Mouse (Mus musculus) liver, embryonic 15.5 days (tissue): ENCODE data around the gene Ints6l. TPM values are rescaled to one million over a fixed set of nuclear protein-coding genes. Genes with fewer than 3 reads are reported as not detected.
"Not testable (repeated sequence)": the region's sequence is repeated elsewhere in the genome, so short reads cannot be mapped to it uniquely, and the experiment has no call there.

Source experiments
- ATAC-seq: fragments of 200-750 bp; cut with Nextera tagmentation; 2 replicates; pipeline ENCODE4 v1.8.0; 2017; ENCODE audit warnings: moderate number of reproducible peaks, mild to moderate bottlenecking, moderate library complexity; ENCODE audit not compliant: insufficient read depth
- H3K27ac ChIP-seq: fragments of 300-500 bp; sonication (generic); replicated peaks from 2 replicates; pipeline ENCODE4 v1.5.1; 2015; ENCODE audit warnings: mild to moderate bottlenecking, inconsistent platforms
- H3K27me3 ChIP-seq: fragments of 300-500 bp; sonication (generic); 2 replicates; pipeline ENCODE4 v1.6.1; 2015; ENCODE audit warnings: mild to moderate bottlenecking, inconsistent platforms
- H3K36me3 ChIP-seq: fragments of 300-500 bp; sonication (generic); replicated peaks from 2 replicates; pipeline ENCODE4 v1.6.1; 2015; ENCODE audit warnings: moderate library complexity, mild to moderate bottlenecking, inconsistent platforms
- H3K4me1 ChIP-seq: fragments of 300-500 bp; sonication (generic); replicated peaks from 2 replicates; pipeline ENCODE4 v1.6.1; 2015; ENCODE audit warnings: inconsistent platforms
- H3K4me2 ChIP-seq: fragments of 300-500 bp; sonication (generic); 2 replicates; pipeline ENCODE4 v1.6.1; 2015; ENCODE audit warnings: moderate library complexity, mild to moderate bottlenecking, inconsistent platforms
- H3K4me3 ChIP-seq: fragments of 300-500 bp; sonication (generic); replicated peaks from 2 replicates; pipeline ENCODE4 v1.5.1; 2015; ENCODE audit warnings: mild to moderate bottlenecking, inconsistent platforms
- H3K9ac ChIP-seq: fragments of 300-500 bp; sonication (generic); 2 replicates; pipeline ENCODE4 v1.6.1; 2015; ENCODE audit warnings: moderate library complexity, mild to moderate bottlenecking, inconsistent platforms
- H3K9me3 ChIP-seq: fragments of 300-500 bp; sonication (generic); replicated peaks from 2 replicates; pipeline ENCODE4 v1.6.1; 2016; ENCODE audit warnings: inconsistent platforms
- WGBS: fragments of 180-500 bp; shearing (Covaris S2); methylation state at CpG from one replicate; pipeline ENCODE4 v1.1.7; 2015; ENCODE audit warnings: mixed read lengths; ENCODE audit not compliant: insufficient replicate concordance; 5-methylcytosine and 5-hydroxymethylcytosine counted together
- polyA plus RNA-seq: library from polyadenylated mRNA; unstranded; fragments of >200 nt; fragmentation: Nextera tagmentation; extraction: Ambion mirVana; gene quantifications from 2 replicates; pipeline ENCODE4 v1.2.1, GENCODE M21; 2015

Gene Ints6l
- polyA plus RNA-seq, 1 experiment from 2014 or later, result 39.8 TPM

DNA sequence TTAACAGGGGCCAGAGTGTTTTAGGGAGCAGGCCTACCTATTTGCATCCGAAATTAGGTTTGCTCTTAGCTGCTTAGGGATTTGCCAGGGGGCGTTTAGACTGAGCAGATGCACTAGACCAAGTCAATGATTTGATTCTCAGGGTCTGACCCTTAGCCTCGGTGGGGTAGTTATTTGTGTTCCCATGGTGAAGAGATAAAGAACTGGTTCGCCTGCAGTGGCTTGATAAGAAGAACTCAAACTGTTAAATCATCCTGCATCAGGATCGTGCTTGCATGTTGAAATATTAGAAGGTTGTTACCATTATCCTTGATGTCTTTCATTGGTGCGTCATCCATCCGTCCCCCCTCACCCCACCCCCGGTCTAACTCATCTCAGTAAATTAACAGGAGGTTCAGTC is 1.7 kb downstream of the Ints6l start:
- no peaks in the 10 kb centered on the region for H3K9me3 ChIP-seq
- no peaks in the 10 kb centered on the region for H3K27me3 ChIP-seq
- peak overlapping the region; percentile 66 for H3K4me2 ChIP-seq
- 15% methylated on average over 8 of the region's 8 CpGs for WGBS
- peaks cover 19% of the 10 kb centered on the region for H3K4me1 ChIP-seq
- peak overlapping the region; percentile 95 for H3K27ac ChIP-seq
- H3K36me3 ChIP-seq, result peaks cover 10% of the 10 kb centered on the region
- peak overlapping the region; percentile 84 for H3K9ac ChIP-seq
- peak; percentile 67 for ATAC-seq
- peak overlapping the region; percentile 74 for H3K4me3 ChIP-seq

DNA sequence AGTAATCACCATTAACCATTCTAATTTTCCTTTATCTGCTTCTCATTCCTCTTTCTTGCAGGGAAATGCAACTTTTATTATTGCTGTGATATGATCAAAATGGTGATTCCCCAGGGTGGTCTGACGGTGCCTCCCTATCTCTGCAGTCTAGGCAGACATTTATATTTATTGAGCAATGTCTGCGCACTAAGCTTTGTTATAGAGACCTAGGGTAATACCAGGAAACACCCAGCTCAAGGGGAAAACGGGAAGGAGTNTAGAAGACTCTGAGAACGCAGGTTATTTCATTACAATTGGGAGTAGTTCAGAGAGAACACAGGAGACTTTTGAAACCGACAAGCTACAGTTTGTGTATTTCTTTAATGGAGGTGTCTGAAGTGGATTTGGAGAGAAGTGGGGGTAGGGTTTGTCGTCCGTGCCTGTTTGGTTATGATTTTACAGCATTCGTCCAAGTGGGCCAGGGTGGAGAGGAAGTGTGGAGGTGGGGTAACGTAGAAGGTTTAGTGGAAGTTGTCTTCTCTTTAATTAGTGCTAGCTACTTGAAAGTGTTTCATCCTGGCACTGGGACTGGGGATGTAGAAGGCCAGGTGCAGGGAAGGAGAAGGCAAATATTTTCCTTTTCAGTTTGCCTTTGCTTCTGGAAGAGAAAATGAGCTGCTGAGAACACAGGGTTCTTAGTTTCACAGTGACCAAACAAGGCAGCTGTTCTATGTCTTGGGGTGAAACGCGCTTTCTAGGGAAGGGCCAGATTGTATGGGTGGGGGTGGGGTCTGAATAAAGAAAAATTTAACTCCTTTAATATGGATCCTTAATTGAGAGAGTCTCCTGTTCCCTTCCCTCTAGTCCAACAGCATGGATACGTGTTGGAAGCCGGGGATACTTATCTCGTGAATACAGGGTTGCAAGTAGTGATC is 7.6 kb downstream of the Ints6l start:
- Histone ChIP-seq H3K4me2 (0 out of 2 replicates have a peak overlapping the region, but pooled peaks have one; percentile 0), H3K27ac (peak overlapping the region; percentile 48; the same call in 1 of the 2 replicates), H3K9me3 (no peaks in the 10 kb centered on the region), H3K36me3 (peaks cover 33% of the 10 kb centered on the region), H3K4me3 (no peak overlapping the region), H3K4me1 (peaks cover 48% of the 10 kb centered on the region), H3K27me3 (no peaks in the 10 kb centered on the region), H3K9ac (no peak overlapping the region)
- no peak for ATAC-seq
- WGBS, result 37% methylated on average over 14 of the region's 14 CpGs

DNA sequence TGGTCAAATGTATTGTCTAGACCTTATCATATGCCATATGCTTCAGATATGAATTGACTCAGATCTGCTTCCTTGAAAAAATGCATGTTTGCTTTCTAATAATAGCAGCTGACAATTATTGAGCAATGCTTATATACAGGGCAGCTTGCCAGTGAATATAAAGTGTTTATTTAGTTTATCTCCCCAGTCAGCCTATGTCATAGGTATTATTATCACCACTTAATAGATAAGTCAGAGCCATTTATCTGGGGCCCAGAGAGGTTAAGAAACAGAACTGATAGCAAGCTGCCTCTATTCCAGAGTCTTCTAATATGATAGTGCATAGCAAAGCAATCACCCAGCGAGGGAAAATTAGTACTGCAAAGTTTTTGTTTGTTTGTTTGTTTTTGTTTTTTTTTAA is 10.2 kb downstream of the Ints6l start:
- H3K9ac ChIP-seq, result no peak overlapping the region
- no peaks in the 10 kb centered on the region for H3K9me3 ChIP-seq
- no peaks in the 10 kb centered on the region for H3K27me3 ChIP-seq
- 17% methylated on average over 1 of the region's 1 CpGs for WGBS
- peak overlapping the region; percentile 15 for H3K4me2 ChIP-seq
- peaks cover 43% of the 10 kb centered on the region for H3K36me3 ChIP-seq
- no peak overlapping the region for H3K4me3 ChIP-seq
- peaks cover 46% of the 10 kb centered on the region for H3K4me1 ChIP-seq
- ATAC-seq, result peak; percentile 68
- no peak overlapping the region for H3K27ac ChIP-seq

DNA sequence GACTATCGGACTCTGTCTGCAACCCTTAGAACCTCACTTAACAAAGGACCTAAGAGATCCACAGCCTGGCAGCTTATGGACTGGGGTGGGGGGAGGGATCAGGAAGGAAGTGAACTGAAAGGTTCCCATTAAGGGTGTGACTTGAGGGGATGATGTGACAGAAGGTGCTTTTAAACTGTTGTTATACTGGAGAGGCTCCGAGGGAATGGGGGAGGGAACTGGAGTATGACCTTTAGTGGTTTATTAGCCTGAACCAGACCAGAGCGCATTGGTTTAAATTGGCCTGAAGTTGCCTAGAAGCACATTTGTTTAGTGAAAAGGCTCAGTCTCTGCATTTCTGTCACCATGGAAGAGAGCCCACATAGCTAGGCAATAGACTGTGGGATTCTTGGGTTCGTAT is 13.0 kb downstream of the Ints6l start:
- H3K27me3 ChIP-seq, result no peaks in the 10 kb centered on the region
- WGBS, result 76% methylated on average over 4 of the region's 4 CpGs
- H3K27ac ChIP-seq, result no peak overlapping the region
- no peak overlapping the region for H3K4me3 ChIP-seq
- no peak overlapping the region for H3K9ac ChIP-seq
- peaks cover 37% of the 10 kb centered on the region for H3K36me3 ChIP-seq
- no peaks in the 10 kb centered on the region for H3K9me3 ChIP-seq
- no peak overlapping the region for H3K4me2 ChIP-seq
- peaks cover 26% of the 10 kb centered on the region for H3K4me1 ChIP-seq
- ATAC-seq, result no peak

DNA sequence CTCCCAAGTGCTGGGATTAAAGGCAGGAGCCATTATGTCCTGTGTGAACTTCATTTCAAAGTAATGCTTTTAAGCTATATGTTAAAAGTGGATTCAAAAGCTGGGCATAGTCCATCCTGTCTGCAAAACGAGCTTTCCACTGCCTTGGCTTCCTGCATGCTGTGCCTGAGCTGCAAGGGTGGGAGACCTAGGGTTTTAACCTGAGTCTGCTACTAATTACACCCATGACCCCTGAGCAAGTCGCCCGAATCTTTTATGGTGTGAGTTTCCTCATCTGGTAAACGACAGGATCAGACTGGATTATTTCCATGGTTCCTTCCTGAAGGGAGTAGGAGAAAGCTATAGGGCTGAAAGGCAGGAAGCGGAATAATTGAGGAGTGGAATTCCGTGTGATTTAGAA is 13.8 kb downstream of the Ints6l start:
- Histone ChIP-seq H3K9ac (no peak overlapping the region), H3K4me2 (no peak overlapping the region), H3K27ac (no peak overlapping the region), H3K4me1 (peaks cover 19% of the 10 kb centered on the region), H3K9me3 (no peaks in the 10 kb centered on the region), H3K4me3 (no peak overlapping the region), H3K27me3 (no peaks in the 10 kb centered on the region), H3K36me3 (peaks cover 39% of the 10 kb centered on the region)
- WGBS, result 70% methylated on average over 6 of the region's 6 CpGs
- no peak for ATAC-seq

DNA sequence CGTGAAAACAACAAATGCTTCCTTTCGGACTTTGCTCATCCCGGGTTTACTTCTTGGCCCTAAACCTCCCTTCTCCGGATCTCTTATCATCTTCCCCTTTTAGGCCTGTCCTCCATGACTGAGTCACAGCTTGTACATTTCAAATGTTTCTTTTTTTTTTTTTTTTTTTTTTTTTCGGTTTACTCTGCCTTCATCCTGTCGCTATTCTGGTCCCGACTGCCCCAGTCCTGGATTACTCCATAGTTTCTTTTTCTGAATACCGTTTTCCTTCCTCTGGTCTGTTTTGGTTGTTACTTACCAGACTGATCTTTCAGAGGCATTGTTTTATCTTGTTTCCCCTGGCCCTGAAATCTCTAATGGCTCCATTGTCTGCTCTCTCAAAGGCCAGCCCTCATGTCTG is 19.4 kb downstream of the Ints6l start:
- H3K27ac ChIP-seq, result no peak overlapping the region
- H3K27me3 ChIP-seq, result no peaks in the 10 kb centered on the region
- H3K4me2 ChIP-seq, result no peak overlapping the region
- ATAC-seq, result no peak
- no peak overlapping the region for H3K4me3 ChIP-seq
- WGBS, result 41% methylated on average over 8 of the region's 8 CpGs
- H3K36me3 ChIP-seq, result peaks cover 16% of the 10 kb centered on the region
- no peaks in the 10 kb centered on the region; the same call in 1 of the 2 replicates for H3K4me1 ChIP-seq
- H3K9ac ChIP-seq, result no peak overlapping the region
- no peaks in the 10 kb centered on the region for H3K9me3 ChIP-seq

DNA sequence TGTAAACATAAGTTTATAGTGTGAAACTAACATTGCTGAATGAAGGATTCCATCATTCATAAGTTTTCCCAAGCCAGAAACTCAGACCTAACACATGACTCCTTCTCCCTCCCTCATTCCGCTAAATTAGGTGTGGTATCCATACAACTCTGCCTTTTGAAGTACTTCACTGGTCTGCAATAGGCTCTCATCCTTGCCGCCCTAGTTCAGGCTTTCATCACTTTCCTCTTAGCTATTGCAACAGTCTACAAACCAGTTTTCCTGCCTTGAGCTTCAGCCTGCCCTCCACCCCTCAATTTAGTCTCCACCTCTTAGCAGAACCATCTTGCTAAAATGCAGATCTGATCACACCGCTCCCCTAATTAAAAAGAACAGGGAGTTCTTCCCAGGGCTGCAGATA is 22.9 kb downstream of the Ints6l start:
- Histone ChIP-seq H3K9ac (no peak overlapping the region), H3K4me3 (no peak overlapping the region), H3K4me1 (no peaks in the 10 kb centered on the region; the same call in 1 of the 2 replicates), H3K27me3 (no peaks in the 10 kb centered on the region), H3K4me2 (no peak overlapping the region), H3K27ac (no peak overlapping the region), H3K36me3 (peaks cover 20% of the 10 kb centered on the region), H3K9me3 (no peaks in the 10 kb centered on the region)
- 80% methylated on average over 3 of the region's 3 CpGs for WGBS
- ATAC-seq, result no peak

DNA sequence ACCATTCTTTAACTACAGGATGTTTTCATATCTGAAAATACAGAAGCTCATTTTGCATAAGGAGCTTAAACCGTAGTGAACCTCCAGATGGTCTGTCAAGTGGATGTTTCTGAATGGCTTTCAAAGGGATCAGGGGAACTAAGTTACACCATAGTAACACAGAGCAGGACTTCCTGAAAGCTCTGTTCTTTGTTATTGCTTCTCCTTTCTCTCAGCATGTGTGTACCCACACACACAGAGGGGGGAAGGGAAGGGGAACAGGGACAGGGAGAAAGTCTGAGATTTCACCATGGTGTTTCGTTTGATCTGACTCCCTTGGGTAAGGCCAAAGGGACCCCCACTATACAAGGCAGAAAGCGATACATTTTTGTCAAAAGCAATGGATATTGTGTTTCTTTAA is 27.2 kb downstream of the Ints6l start:
- H3K4me3 ChIP-seq, result no peak overlapping the region
- peaks cover 48% of the 10 kb centered on the region for H3K36me3 ChIP-seq
- WGBS, result 66% methylated on average over 3 of the region's 3 CpGs
- H3K4me2 ChIP-seq, result no peak overlapping the region
- H3K4me1 ChIP-seq, result no peaks in the 10 kb centered on the region; the same call in 1 of the 2 replicates
- H3K27ac ChIP-seq, result no peak overlapping the region
- no peaks in the 10 kb centered on the region for H3K9me3 ChIP-seq
- no peak overlapping the region for H3K9ac ChIP-seq
- ATAC-seq, result no peak
- no peaks in the 10 kb centered on the region for H3K27me3 ChIP-seq

DNA sequence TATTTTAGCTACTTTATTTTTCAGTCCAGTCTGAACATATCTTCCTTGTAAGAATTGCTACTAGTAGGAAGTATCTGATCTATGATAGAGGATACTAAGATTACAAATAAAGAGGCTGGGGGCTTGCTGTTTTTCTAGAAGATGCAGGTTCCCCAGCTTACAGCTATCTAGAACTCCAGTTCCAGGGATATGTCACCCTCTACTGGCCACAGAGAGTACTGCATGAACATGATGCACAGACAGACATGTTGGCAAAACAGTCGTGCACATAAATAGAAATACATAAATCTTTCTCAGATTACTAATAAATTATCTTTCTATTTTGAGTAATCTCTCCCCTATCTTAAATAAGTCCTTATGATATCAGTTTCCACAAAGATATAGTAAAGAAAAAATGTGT is 35.1 kb downstream of the Ints6l start:
- 11% methylated on average over 1 of the region's 1 CpGs for WGBS
- H3K9ac ChIP-seq, result no peak overlapping the region
- H3K4me2 ChIP-seq, result no peak overlapping the region
- H3K27ac ChIP-seq, result no peak overlapping the region
- H3K4me1 ChIP-seq, result no peaks in the 10 kb centered on the region
- no peaks in the 10 kb centered on the region for H3K9me3 ChIP-seq
- no peak overlapping the region for H3K4me3 ChIP-seq
- ATAC-seq, result no peak
- H3K27me3 ChIP-seq, result no peaks in the 10 kb centered on the region
- peaks cover 58% of the 10 kb centered on the region for H3K36me3 ChIP-seq

DNA sequence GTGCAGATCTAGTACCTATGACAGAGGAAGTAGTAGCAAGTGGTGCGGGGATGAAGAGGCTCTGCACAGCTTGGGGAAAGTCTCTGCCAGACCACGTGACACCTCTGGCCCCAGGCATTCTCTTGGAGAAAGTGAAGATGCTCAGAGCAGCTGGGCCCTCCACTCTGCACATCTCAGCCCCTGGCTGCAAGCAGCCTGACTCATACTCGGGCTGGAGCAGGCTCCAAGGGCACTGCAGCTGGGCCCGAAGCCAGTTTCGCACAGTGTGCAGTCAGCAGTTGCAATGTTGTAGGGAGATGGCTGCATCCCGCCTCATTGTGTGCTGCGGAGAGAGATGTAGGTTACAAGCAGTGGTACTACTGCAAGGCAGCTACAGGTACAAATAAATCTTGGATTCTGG is 42.6 kb downstream of the Ints6l start:
- Histone ChIP-seq H3K36me3 (peaks cover 63% of the 10 kb centered on the region), H3K9me3 (no peaks in the 10 kb centered on the region), H3K4me3 (no peak overlapping the region), H3K4me1 (no peaks in the 10 kb centered on the region), H3K4me2 (no peak overlapping the region), H3K27ac (no peak overlapping the region), H3K27me3 (no peaks in the 10 kb centered on the region), H3K9ac (no peak overlapping the region)
- ATAC-seq, result no peak
- 85% methylated on average over 7 of the region's 7 CpGs for WGBS

DNA sequence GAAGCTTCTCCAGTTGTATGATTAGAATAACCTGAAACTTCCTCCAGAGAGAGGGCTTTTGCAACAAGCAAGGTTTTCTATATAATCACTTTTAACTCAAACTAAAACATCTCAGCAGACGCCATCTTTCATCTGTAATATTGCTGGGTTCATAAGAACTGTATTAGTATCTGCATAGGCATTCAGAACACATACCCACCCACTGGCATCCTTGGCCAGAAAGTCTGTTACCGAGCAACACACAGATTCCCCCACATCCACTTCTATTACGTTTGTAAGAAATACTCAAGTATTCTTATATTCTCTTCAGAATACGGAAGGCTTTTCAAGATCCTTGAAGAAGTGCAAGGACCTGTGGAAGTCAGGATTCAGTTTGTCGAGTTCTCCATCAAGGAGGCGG is 69.8 kb downstream of the Ints6l start, which contains the start of gene Gm10477:
Gene Gm10477 (plus strand): TSS at position 301 of the 400 bp plus-strand sequence.
- not testable (repeated sequence) for ATAC-seq, H3K9ac ChIP-seq, H3K36me3 ChIP-seq, H3K27ac ChIP-seq, H3K9me3 ChIP-seq, H3K4me2 ChIP-seq, H3K4me3 ChIP-seq, H3K27me3 ChIP-seq, H3K4me1 ChIP-seq
- WGBS, result 67% methylated on average over 6 of the region's 6 CpGs
